Mouse (Mus musculus): ENCODE data around the gene Clpb.

GRCm38 (mm10) chr7:101681565-101682071, 18.2 kb downstream of the Clpb start:
- TF ChIP-seq POLR2A (IDR thresholded peaks at IDR 0.05; ENCODE audit: control insufficient read depth, extremely low read depth, insufficient read depth, low read length, poor library complexity): no peak
- no peak for TF ChIP-seq CTCF (IDR thresholded peaks at IDR 0.05; ENCODE audit: borderline replicate concordance, control insufficient read depth, extremely low read depth, insufficient read depth, low read length, poor library complexity)
